Mouse (Mus musculus) myocyte (in vitro differentiated cells): Measurements from ENCODE around the gene Foxp2. TPM values are rescaled to one million over a fixed set of nuclear protein-coding genes. Genes with fewer than 3 reads are reported as not detected.

Source experiments
- H3K27me3 ChIP-seq: one replicate; pipeline ENCODE4 v1.6.1; 2011; ENCODE audit not compliant: control insufficient read depth, insufficient read depth, insufficient read length
- H3K36me3 ChIP-seq: one replicate; pipeline ENCODE4 v1.6.1; 2011; ENCODE audit not compliant: control insufficient read depth, insufficient read depth
- H3K4me2 ChIP-seq: one replicate; pipeline ENCODE4 v1.6.1; 2011; ENCODE audit warnings: low read depth, control low read depth
- H3K4me3 ChIP-seq: one replicate; pipeline ENCODE4 v1.5.1; 2011; ENCODE audit warnings: mild to moderate bottlenecking, control low read depth, moderate library complexity
- H3K79me2 ChIP-seq: one replicate; pipeline ENCODE4 v1.6.1; 2011; ENCODE audit not compliant: control insufficient read depth, insufficient read depth
- H3ac ChIP-seq: one replicate; pipeline ENCODE4 v1.6.1; 2011; ENCODE audit not compliant: control insufficient read depth, insufficient read length
- CEBPB ChIP-seq: IDR thresholded peaks from 2 replicates; pipeline ENCODE4 v1.6.1; 2011; ENCODE audit warnings: mild to moderate bottlenecking, moderate library complexity; ENCODE audit not compliant: poor library complexity, insufficient read depth, severe bottlenecking
- E2F4 ChIP-seq: IDR thresholded peaks from one replicate; pipeline ENCODE4 v1.6.1; 2011; ENCODE audit warnings: mild to moderate bottlenecking, control low read depth, moderate library complexity; ENCODE audit not compliant: insufficient read depth
- MAX ChIP-seq: IDR thresholded peaks from one replicate; pipeline ENCODE4 v1.6.1; 2011; ENCODE audit warnings: low read depth, mild to moderate bottlenecking, control low read depth
- MYOD1 ChIP-seq, 3 experiments: IDR thresholded peaks; one replicate each; pipeline ENCODE4 v1.6.1; 2011; ENCODE audit warnings: control low read depth in 2 of 3, low read depth in 2 of 3, mild to moderate bottlenecking in 2 of 3, moderate library complexity in 1 of 3; ENCODE audit not compliant: insufficient read length in 2 of 3, control insufficient read depth in 1 of 3
- MYOG ChIP-seq, 3 experiments: IDR thresholded peaks; one replicate each; pipeline ENCODE4 v1.6.1; 2011; ENCODE audit warnings: control low read depth in 2 of 3, low read depth in 2 of 3, mild to moderate bottlenecking in 2 of 3; ENCODE audit not compliant: insufficient read length in 2 of 3, control insufficient read depth in 1 of 3, insufficient read depth in 1 of 3
- POLR2A ChIP-seq: IDR thresholded peaks from one replicate; pipeline ENCODE4 v1.6.1; 2011; ENCODE audit warnings: low read depth, mild to moderate bottlenecking, control low read depth, moderate library complexity; ENCODE audit not compliant: insufficient read length
- POLR2AphosphoS2 ChIP-seq: IDR thresholded peaks from one replicate; pipeline ENCODE4 v1.6.1; 2011; ENCODE audit warnings: low read depth, control low read depth; ENCODE audit not compliant: insufficient read length
- REST ChIP-seq: IDR thresholded peaks from one replicate; pipeline ENCODE4 v1.6.1; 2011; ENCODE audit warnings: mild to moderate bottlenecking, control low read depth, moderate library complexity; ENCODE audit not compliant: insufficient read depth, insufficient read length
- SRF ChIP-seq: IDR thresholded peaks from one replicate; pipeline ENCODE4 v1.6.1; 2011; ENCODE audit warnings: low read depth; ENCODE audit not compliant: control insufficient read depth, insufficient read length
- TCF12 ChIP-seq: IDR thresholded peaks from one replicate; pipeline ENCODE4 v1.6.1; 2011; ENCODE audit warnings: mild to moderate bottlenecking, control low read depth; ENCODE audit not compliant: poor library complexity, insufficient read depth, severe bottlenecking
- TCF3 ChIP-seq: IDR thresholded peaks from one replicate; pipeline ENCODE4 v1.6.1; 2011; ENCODE audit warnings: low read depth, control low read depth; ENCODE audit not compliant: insufficient read length
- USF1 ChIP-seq: IDR thresholded peaks from one replicate; pipeline ENCODE4 v1.6.1; 2011; ENCODE audit warnings: low read depth, mild to moderate bottlenecking, control low read depth, moderate library complexity
- polyA plus RNA-seq: library from polyadenylated mRNA; unstranded; fragments of >200 nt; fragmentation: generic; extraction: Trizol; gene quantifications from one replicate; pipeline ENCODE4 v1.2.1, GENCODE M21; 2012; ENCODE audit warnings: missing spikeins

Gene Foxp2
- polyA plus RNA-seq, 1 experiment: not detected

GRCm38 (mm10) chr6:15130142-15130541 lies 229.0 kb downstream of the Foxp2 start:
- no peak overlapping the region for H3K4me3 ChIP-seq
- no peaks in the 10 kb centered on the region for H3K79me2 ChIP-seq
- TF ChIP-seq REST: no peak
- no peak for TF ChIP-seq CEBPB
- TF ChIP-seq TCF12: no peak
- TF ChIP-seq MYOD1 (IDR thresholded peaks at IDR 0.05; ENCODE audit: control insufficient read depth in 1 of 3, insufficient read length in 2 of 3, low read depth in 2 of 3): no peak
- TF ChIP-seq E2F4: no peak
- TF ChIP-seq POLR2A: no peak
- no peak for TF ChIP-seq MAX
- TF ChIP-seq SRF: no peak
- no peak for TF ChIP-seq USF1
- TF ChIP-seq POLR2AphosphoS2: no peak
- no peak for TF ChIP-seq MYOG (IDR thresholded peaks at IDR 0.05; ENCODE audit: control insufficient read depth in 1 of 3, insufficient read depth in 1 of 3, insufficient read length in 2 of 3, low read depth in 2 of 3)
- no peak for TF ChIP-seq TCF3
- H3K36me3 ChIP-seq: no peaks in the 10 kb centered on the region
- H3K27me3 ChIP-seq: no peaks in the 10 kb centered on the region
- H3K4me2 ChIP-seq: no peak overlapping the region
- H3ac ChIP-seq: no peak overlapping the region

GRCm38 (mm10) chr6:15142094-15142493 lies 240.9 kb downstream of the Foxp2 start:
- Histone ChIP-seq H3K36me3 (no peaks in the 10 kb centered on the region), H3K4me3 (no peak overlapping the region), H3ac (no peak overlapping the region), H3K79me2 (no peaks in the 10 kb centered on the region), H3K27me3 (no peaks in the 10 kb centered on the region), H3K4me2 (no peak overlapping the region)
- TF ChIP-seq MYOD1 (IDR thresholded peaks at IDR 0.05; ENCODE audit: control insufficient read depth in 1 of 3, insufficient read length in 2 of 3, low read depth in 2 of 3) (no peak), POLR2AphosphoS2 (no peak), CEBPB (no peak), E2F4 (no peak), USF1 (no peak), POLR2A (no peak), MYOG (IDR thresholded peaks at IDR 0.05; ENCODE audit: control insufficient read depth in 1 of 3, insufficient read depth in 1 of 3, insufficient read length in 2 of 3, low read depth in 2 of 3) (no peak), REST (no peak), TCF3 (no peak), TCF12 (no peak), MAX (no peak), SRF (no peak)

DNA sequence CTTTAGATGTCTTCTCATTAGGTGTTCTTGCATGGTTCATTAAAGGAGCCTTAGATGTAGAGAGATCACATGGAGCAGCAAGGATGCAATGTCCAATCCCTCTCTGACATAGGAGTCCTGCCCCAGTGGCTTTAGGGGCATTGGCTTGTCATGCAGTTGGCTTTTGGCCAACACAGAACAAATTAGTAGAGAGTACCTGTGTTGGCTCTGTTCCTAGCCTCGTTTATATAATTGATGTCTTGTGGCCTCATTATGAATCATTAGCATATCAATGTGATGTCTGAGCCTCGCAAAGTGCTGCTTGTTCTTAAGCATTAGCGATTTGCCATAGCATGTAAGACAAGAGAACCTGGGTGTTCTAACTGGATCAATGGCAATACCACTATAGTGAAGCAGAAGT lies 250.5 kb downstream of the Foxp2 start:
- H3K4me3 ChIP-seq: no peak overlapping the region
- H3K4me2 ChIP-seq: no peak overlapping the region
- no peaks in the 10 kb centered on the region for H3K27me3 ChIP-seq
- no peak overlapping the region for H3ac ChIP-seq
- TF ChIP-seq MYOD1 (IDR thresholded peaks at IDR 0.05; ENCODE audit: control insufficient read depth in 1 of 3, insufficient read length in 2 of 3, low read depth in 2 of 3): no peak
- no peak for TF ChIP-seq TCF12
- TF ChIP-seq SRF: no peak
- TF ChIP-seq MYOG (IDR thresholded peaks at IDR 0.05; ENCODE audit: control insufficient read depth in 1 of 3, insufficient read depth in 1 of 3, insufficient read length in 2 of 3, low read depth in 2 of 3): no peak
- TF ChIP-seq TCF3: no peak
- H3K36me3 ChIP-seq: no peaks in the 10 kb centered on the region
- no peaks in the 10 kb centered on the region for H3K79me2 ChIP-seq

DNA sequence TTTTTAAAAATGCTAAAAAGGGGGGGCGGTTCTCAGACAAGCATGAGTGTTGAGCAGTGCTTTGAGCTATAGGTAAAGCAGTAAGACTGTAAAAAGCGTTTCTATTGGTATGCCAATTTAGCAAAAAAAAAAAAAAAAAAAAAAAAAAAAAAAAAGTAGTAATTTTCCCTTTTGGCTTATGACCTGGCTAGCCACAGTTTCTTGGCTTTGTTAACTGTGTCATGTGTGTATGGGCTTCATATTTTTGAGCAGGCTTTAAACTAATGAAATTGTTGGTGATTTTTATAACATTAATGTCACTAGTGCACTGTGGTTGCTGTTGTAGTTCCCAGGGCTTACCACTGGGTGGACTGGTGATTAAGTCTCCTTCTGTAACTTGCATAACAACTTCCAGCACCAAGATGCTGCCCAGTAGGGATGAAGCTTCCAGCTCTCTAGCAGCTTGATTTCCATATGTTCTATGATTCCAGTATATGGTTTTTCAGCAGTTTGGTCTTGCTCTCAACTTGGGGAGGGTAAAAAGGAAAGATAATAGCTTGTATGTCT lies 262.4 kb downstream of the Foxp2 start:
- no peak overlapping the region for H3ac ChIP-seq
- no peak overlapping the region for H3K4me2 ChIP-seq
- H3K27me3 ChIP-seq: no peaks in the 10 kb centered on the region
- no peak overlapping the region for H3K4me3 ChIP-seq
- no peaks in the 10 kb centered on the region for H3K36me3 ChIP-seq
- H3K79me2 ChIP-seq: no peaks in the 10 kb centered on the region
- TF ChIP-seq MYOG (IDR thresholded peaks at IDR 0.05; ENCODE audit: control insufficient read depth in 1 of 3, insufficient read depth in 1 of 3, insufficient read length in 2 of 3, low read depth in 2 of 3): no peak
- no peak for TF ChIP-seq POLR2AphosphoS2
- no peak for TF ChIP-seq E2F4
- TF ChIP-seq TCF3: no peak
- no peak for TF ChIP-seq MAX
- no peak for TF ChIP-seq SRF
- TF ChIP-seq USF1: no peak
- TF ChIP-seq CEBPB: no peak
- TF ChIP-seq MYOD1 (IDR thresholded peaks at IDR 0.05; ENCODE audit: control insufficient read depth in 1 of 3, insufficient read length in 2 of 3, low read depth in 2 of 3): no peak
- no peak for TF ChIP-seq TCF12
- no peak for TF ChIP-seq REST
- no peak for TF ChIP-seq POLR2A

DNA sequence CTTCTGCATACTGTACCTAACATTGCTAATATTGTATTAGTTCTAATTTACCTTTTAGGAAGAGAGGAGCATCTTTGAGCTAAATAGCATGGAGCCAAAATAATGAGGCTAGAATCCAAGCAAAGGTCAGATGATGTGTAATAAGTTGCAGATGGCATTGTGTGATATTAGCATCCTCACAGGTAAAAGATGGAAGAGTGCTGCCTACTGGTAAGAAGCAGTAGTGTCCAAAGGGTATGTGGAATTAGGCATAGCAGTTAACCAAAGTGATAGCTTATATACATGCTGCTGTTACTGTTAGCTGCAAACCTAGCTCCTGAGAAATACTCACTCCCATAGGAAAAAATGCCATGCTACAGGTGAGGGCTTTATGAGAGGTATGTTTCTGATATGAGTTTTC lies 275.6 kb downstream of the Foxp2 start:
- TF ChIP-seq E2F4 (no peak), CEBPB (no peak), POLR2AphosphoS2 (no peak), TCF12 (no peak), MYOD1 (IDR thresholded peaks at IDR 0.05; ENCODE audit: control insufficient read depth in 1 of 3, insufficient read length in 2 of 3, low read depth in 2 of 3) (no peak), USF1 (no peak)
- H3K4me3 ChIP-seq: no peak overlapping the region
- no peaks in the 10 kb centered on the region for H3K79me2 ChIP-seq
- no peaks in the 10 kb centered on the region for H3K27me3 ChIP-seq
- no peak overlapping the region for H3K4me2 ChIP-seq
- no peaks in the 10 kb centered on the region for H3K36me3 ChIP-seq
- no peak overlapping the region for H3ac ChIP-seq
